Mouse (Mus musculus): ENCODE measurements at regions not wholly inside any gene's neighbourhood (a gene's known extent, or its start where the extent isn't known, plus 50 kb on each side); places are given as distances from the start of the nearest gene placed in this dataset.

DNA sequence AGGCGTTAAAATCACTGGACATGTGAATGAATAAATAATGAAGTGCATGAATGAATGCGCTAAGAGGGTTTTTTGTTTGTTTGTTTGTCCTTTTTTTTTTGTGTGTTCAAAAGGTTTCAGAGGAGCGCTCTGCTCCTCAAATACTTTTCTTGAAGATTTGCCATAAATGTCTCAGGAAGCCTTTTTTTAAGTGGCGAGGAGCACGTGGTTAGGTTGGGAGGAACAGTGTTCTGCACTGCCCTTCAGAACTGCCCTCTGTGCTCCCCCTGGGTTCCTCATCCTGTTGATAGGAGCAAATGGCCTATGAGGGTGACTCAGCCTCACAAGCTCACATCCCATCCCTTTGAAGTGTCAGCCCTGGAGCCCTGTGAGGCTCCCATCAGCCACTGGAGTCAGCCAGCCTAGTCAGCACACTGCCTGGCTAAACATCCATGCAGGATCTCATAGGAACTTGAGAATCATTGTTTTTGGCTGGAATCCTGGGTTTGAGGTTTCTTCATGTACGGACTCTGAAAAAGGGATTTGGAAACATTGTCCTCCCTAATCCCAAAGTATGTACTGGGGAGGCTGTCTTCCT lies 87.9 kb upstream of the Jag1 start:
- WGBS = 69% methylated on average over 6 of the region's 6 CpGs
- no peak overlapping the region for H3K27ac ChIP-seq (ENCODE audit: insufficient read depth, low read length)
- H3K36me3 ChIP-seq (ENCODE audit: control insufficient read depth, insufficient read depth, low read length) = no peaks in the 10 kb centered on the region
- H3K4me1 ChIP-seq (ENCODE audit: control insufficient read depth, insufficient read depth, insufficient read length) = no peaks in the 10 kb centered on the region
- H3K27me3 ChIP-seq (ENCODE audit: control insufficient read depth, insufficient read depth, low read length) = no peaks in the 10 kb centered on the region
- TF ChIP-seq POLR2A (IDR thresholded peaks at IDR 0.05; ENCODE audit: low read depth, low read length) = no peak
- no peak for TF ChIP-seq CTCF (IDR thresholded peaks at IDR 0.05; ENCODE audit: extremely low read depth, insufficient read depth, insufficient read length, insufficient replicate concordance)
- no peak for DNase-seq (ENCODE audit: low read depth in 1 of 2, low spot score in 2 of 2)
- H3K4me3 ChIP-seq (ENCODE audit: extremely low read depth, insufficient read depth, insufficient read length) = no peak overlapping the region

GRCm38 (mm10) chr2:137200101-137200500 lies 83.7 kb upstream of the Jag1 start:
- no peak for DNase-seq (ENCODE audit: low read depth in 1 of 2, low spot score in 2 of 2)
- whole genome bisulfite sequencing = 77% methylated on average over 4 of the region's 4 CpGs
- H3K4me1 ChIP-seq (ENCODE audit: control insufficient read depth, insufficient read depth, insufficient read length) = no peaks in the 10 kb centered on the region

GRCm38 (mm10) chr2:137192183-137192582 lies 75.7 kb upstream of the Jag1 start:
- Histone ChIP-seq H3K36me3 (ENCODE audit: control insufficient read depth, insufficient read depth, low read length) (no peaks in the 10 kb centered on the region), H3K27ac (ENCODE audit: insufficient read depth, low read length) (no peak overlapping the region), H3K4me1 (ENCODE audit: control insufficient read depth, insufficient read depth, insufficient read length) (no peaks in the 10 kb centered on the region), H3K27me3 (ENCODE audit: control insufficient read depth, insufficient read depth, low read length) (no peaks in the 10 kb centered on the region), H3K4me3 (ENCODE audit: extremely low read depth, insufficient read depth, insufficient read length) (no peak overlapping the region)
- TF ChIP-seq CTCF (IDR thresholded peaks at IDR 0.05; ENCODE audit: extremely low read depth, insufficient read depth, insufficient read length, insufficient replicate concordance) (no peak), POLR2A (IDR thresholded peaks at IDR 0.05; ENCODE audit: low read depth, low read length) (no peak)
- 23% methylated on average over 7 of the region's 7 CpGs for WGBS
- no peak for DNase-seq (ENCODE audit: low read depth in 1 of 2, low spot score in 2 of 2)

More at GRCm38 (mm10) chr2:137200101-137200500, 83.7 kb upstream of the Jag1 start:
- Histone ChIP-seq H3K4me3 (ENCODE audit: extremely low read depth, insufficient read depth, insufficient read length) (no peak overlapping the region), H3K36me3 (ENCODE audit: control insufficient read depth, insufficient read depth, low read length) (no peaks in the 10 kb centered on the region), H3K27ac (ENCODE audit: insufficient read depth, low read length) (no peak overlapping the region), H3K27me3 (ENCODE audit: control insufficient read depth, insufficient read depth, low read length) (no peaks in the 10 kb centered on the region)
- TF ChIP-seq POLR2A (IDR thresholded peaks at IDR 0.05; ENCODE audit: low read depth, low read length) (no peak), CTCF (IDR thresholded peaks at IDR 0.05; ENCODE audit: extremely low read depth, insufficient read depth, insufficient read length, insufficient replicate concordance) (no peak)

GRCm38 (mm10) chr2:137169176-137169575 lies 52.7 kb upstream of the Jag1 start:
- no peak for DNase-seq (ENCODE audit: low read depth in 1 of 2, low spot score in 2 of 2)
- no peaks in the 10 kb centered on the region for H3K27me3 ChIP-seq (ENCODE audit: control insufficient read depth, insufficient read depth, low read length)
- H3K4me1 ChIP-seq (ENCODE audit: control insufficient read depth, insufficient read depth, insufficient read length) = no peaks in the 10 kb centered on the region
- no peaks in the 10 kb centered on the region for H3K36me3 ChIP-seq (ENCODE audit: control insufficient read depth, insufficient read depth, low read length)
- TF ChIP-seq CTCF (IDR thresholded peaks at IDR 0.05; ENCODE audit: extremely low read depth, insufficient read depth, insufficient read length, insufficient replicate concordance) = no peak
- no peak for TF ChIP-seq POLR2A (IDR thresholded peaks at IDR 0.05; ENCODE audit: low read depth, low read length)
- H3K27ac ChIP-seq (ENCODE audit: insufficient read depth, low read length) = no peak overlapping the region
- 92% methylated on average over 1 of the region's 1 CpGs for WGBS
- H3K4me3 ChIP-seq (ENCODE audit: extremely low read depth, insufficient read depth, insufficient read length) = no peak overlapping the region

DNA sequence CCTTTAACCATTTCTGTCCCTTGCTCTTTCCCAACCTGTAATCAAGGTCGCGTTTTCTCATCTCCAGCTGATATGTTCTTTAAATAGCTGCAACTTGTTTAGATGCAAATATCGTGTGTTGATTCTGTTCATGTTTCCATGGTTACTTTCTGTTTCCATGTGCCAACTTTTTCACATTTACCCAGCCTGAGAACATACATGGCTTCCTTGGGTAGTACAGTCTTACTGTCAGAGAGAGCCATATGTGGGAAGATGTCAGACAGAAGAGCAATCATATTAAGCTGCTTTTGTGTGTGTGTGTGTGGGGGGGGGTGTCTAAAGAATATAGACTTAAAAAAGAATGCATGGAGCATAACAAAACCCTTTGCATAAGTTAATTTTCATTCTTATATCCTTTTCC lies 52.2 kb upstream of the Jag1 start:
- H3K27ac ChIP-seq (ENCODE audit: insufficient read depth, low read length) = no peak overlapping the region

More for the DNA sequence above, 52.2 kb upstream of the Jag1 start:
- no peak overlapping the region for H3K4me3 ChIP-seq (ENCODE audit: extremely low read depth, insufficient read depth, insufficient read length)
- H3K4me1 ChIP-seq (ENCODE audit: control insufficient read depth, insufficient read depth, insufficient read length) = no peaks in the 10 kb centered on the region
- 85% methylated on average over 3 of the region's 3 CpGs for WGBS
- DNase-seq (ENCODE audit: low read depth in 1 of 2, low spot score in 2 of 2) = no peak
- TF ChIP-seq CTCF (IDR thresholded peaks at IDR 0.05; ENCODE audit: extremely low read depth, insufficient read depth, insufficient read length, insufficient replicate concordance) (no peak), POLR2A (IDR thresholded peaks at IDR 0.05; ENCODE audit: low read depth, low read length) (no peak)
- no peaks in the 10 kb centered on the region for H3K27me3 ChIP-seq (ENCODE audit: control insufficient read depth, insufficient read depth, low read length)
- H3K36me3 ChIP-seq (ENCODE audit: control insufficient read depth, insufficient read depth, low read length) = no peaks in the 10 kb centered on the region
